Mouse (Mus musculus) heart, adult 2 months (tissue): ENCODE measurements around the gene Foxo6.

Experiments
- CTCF ChIP-seq: fragments of 200-600 bp; IDR thresholded peaks from 2 replicates; pipeline ENCODE4 v1.8.1; 2022; ENCODE audit warnings: antibody characterized with exemption, mild to moderate bottlenecking, moderate library complexity
- EP300 ChIP-seq: fragments of 200-500 bp; IDR thresholded peaks from 2 replicates; pipeline ENCODE4 v1.6.1; 2011; ENCODE audit warnings: low read depth, low read length, control low read depth; ENCODE audit not compliant: insufficient read depth
- POLR2A ChIP-seq: fragments of 200-500 bp; IDR thresholded peaks from 2 replicates; pipeline ENCODE4 v1.6.1; 2011; ENCODE audit warnings: mild to moderate bottlenecking, low read depth, low read length, control low read depth; ENCODE audit not compliant: insufficient read depth

DNA sequence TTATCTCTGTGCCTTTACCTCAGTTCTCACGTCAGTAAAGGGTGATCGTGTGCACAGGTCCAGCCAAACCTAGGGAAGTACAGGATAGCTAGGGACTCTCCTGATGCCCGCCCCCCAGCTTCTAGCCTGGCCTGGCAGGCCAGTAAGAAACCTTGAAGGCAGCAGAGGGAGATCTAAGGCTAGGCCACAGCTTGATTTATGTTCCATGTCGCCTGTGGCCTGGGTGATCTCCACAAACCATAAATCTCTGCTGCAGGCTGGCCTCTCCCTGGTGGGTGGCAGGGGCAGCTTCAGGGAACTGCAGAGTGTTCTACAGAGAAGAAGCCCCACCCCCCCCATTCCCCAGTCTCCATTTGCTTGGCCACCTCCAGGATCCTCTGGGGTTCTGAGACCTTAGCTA is 55.2 kb downstream of the Foxo6 start:
- no peak for TF ChIP-seq EP300
- TF ChIP-seq CTCF: no peak
- TF ChIP-seq POLR2A: no peak
